Mouse (Mus musculus): ENCODE data around the gene Esrrg.

DNA sequence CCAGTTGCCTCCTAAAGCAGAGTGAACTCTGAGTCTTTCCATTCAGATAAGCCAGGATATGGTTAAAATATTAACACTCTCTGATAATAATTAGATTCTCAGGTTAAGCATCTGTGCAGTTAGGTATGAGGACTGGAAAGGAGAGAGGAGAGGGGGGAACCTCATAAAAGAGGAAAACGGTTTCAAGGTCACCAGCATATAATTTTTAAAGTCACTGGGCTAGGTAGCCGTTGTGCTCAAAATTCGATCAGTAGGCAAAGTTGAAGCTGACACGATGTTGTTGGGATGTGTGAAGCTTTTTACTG, 154.8 kb downstream of the Esrrg start:
- TF ChIP-seq CTCF (IDR thresholded peaks at IDR 0.05; ENCODE audit: control insufficient read depth, insufficient read depth, insufficient read length) (no peak), FOSL1 (IDR thresholded peaks at IDR 0.05; ENCODE audit: insufficient read depth, low read length, poor library complexity, severe bottlenecking) (no peak), USF1 (IDR thresholded peaks at IDR 0.05; ENCODE audit: low read depth) (no peak), CEBPB (IDR thresholded peaks at IDR 0.05; ENCODE audit: low read depth) (no peak), MYOD1 (IDR thresholded peaks at IDR 0.05; ENCODE audit: control insufficient read depth, insufficient read length, low read depth) (no peak), MYOG (IDR thresholded peaks at IDR 0.05; ENCODE audit: control insufficient read depth, extremely low read depth, insufficient read length) (no peak)

All from C2C12 (cell line).